Mouse (Mus musculus) MEL (cell line): ENCODE measurements around the gene Tnip3.

Experiments used
- BHLHE40 ChIP-seq: IDR thresholded peaks from 2 replicates; pipeline ENCODE4 v1.6.1; 2012; ENCODE audit warnings: low read depth, mild to moderate bottlenecking, inconsistent platforms, low read length, improper control_type of control experiment, borderline replicate concordance
- CTCF ChIP-seq, 3 experiments: IDR thresholded peaks in 2 of 3; conservative IDR thresholded peaks in 1 of 3; 2 replicates each; pipeline ENCODE4 v1.5.1; 2011 to 2012; ENCODE audit warnings: low read length in 3 of 3, low read depth in 2 of 3, mild to moderate bottlenecking in 2 of 3, improper control_type of control experiment in 1 of 3, inconsistent platforms in 1 of 3, mixed read lengths in 1 of 3, moderate library complexity in 1 of 3; ENCODE audit not compliant: control insufficient read depth in 1 of 3, insufficient read depth in 1 of 3, poor library complexity in 1 of 3, severe bottlenecking in 1 of 3
- GATA1 ChIP-seq: IDR thresholded peaks from 2 replicates; pipeline ENCODE4 v1.6.1; 2011; ENCODE audit warnings: low read depth, low read length, improper control_type of control experiment
- HCFC1 ChIP-seq: IDR thresholded peaks from 2 replicates; pipeline ENCODE4 v1.6.1; 2012; ENCODE audit warnings: low read depth, mild to moderate bottlenecking, inconsistent platforms, low read length, improper control_type of control experiment, moderate library complexity
- MAFK ChIP-seq: IDR thresholded peaks from 2 replicates; pipeline ENCODE4 v1.6.1; 2011; ENCODE audit warnings: low read depth, mild to moderate bottlenecking, low read length, improper control_type of control experiment, borderline replicate concordance
- NELFE ChIP-seq: IDR thresholded peaks from 2 replicates; pipeline ENCODE4 v1.6.1; 2011; ENCODE audit warnings: low read depth, low read length, improper control_type of control experiment
- POLR2A ChIP-seq, 2 experiments: IDR thresholded peaks; 2 replicates each; pipeline ENCODE4 v1.6.1; 2011 to 2012; ENCODE audit warnings: low read length in 2 of 2, mild to moderate bottlenecking in 2 of 2, control low read depth in 1 of 2, improper control_type of control experiment in 1 of 2, low read depth in 1 of 2, moderate library complexity in 1 of 2; ENCODE audit not compliant: control insufficient read depth in 1 of 2, insufficient read depth in 1 of 2, poor library complexity in 1 of 2
- POLR2AphosphoS5 ChIP-seq: IDR thresholded peaks from 2 replicates; pipeline ENCODE4 v1.6.1; 2012; ENCODE audit warnings: low read depth, borderline replicate concordance, mild to moderate bottlenecking, inconsistent platforms, low read length, moderate library complexity, mixed read lengths
- RCOR1 ChIP-seq: IDR thresholded peaks from 2 replicates; pipeline ENCODE4 v1.6.1; 2012; ENCODE audit warnings: low read depth, mild to moderate bottlenecking, inconsistent platforms, low read length, improper control_type of control experiment
- TAL1 ChIP-seq: IDR thresholded peaks from 2 replicates; pipeline ENCODE4 v1.6.1; 2012; ENCODE audit warnings: mild to moderate bottlenecking, inconsistent platforms, low read length, moderate library complexity, mixed read lengths
- USF1 ChIP-seq: IDR thresholded peaks from 2 replicates; pipeline ENCODE4 v1.6.1; 2014; ENCODE audit warnings: low read depth, mild to moderate bottlenecking, inconsistent platforms, low read length, improper control_type of control experiment, moderate library complexity

- no peak for TF ChIP-seq CTCF (IDR thresholded peaks at IDR 0.05 in 2 of 3, conservative IDR thresholded peaks at IDR 0.05 in 1 of 3; ENCODE audit: control insufficient read depth in 1 of 3, insufficient read depth in 1 of 3, low read depth in 2 of 3, low read length in 3 of 3, poor library complexity in 1 of 3, severe bottlenecking in 1 of 3)
- no peak for TF ChIP-seq GATA1
- no peak for TF ChIP-seq USF1
- no peak for TF ChIP-seq TAL1
- TF ChIP-seq BHLHE40 = no peak
- no peak for TF ChIP-seq NELFE
- no peak for TF ChIP-seq HCFC1
- TF ChIP-seq POLR2A (IDR thresholded peaks at IDR 0.05; ENCODE audit: control insufficient read depth in 1 of 2, insufficient read depth in 1 of 2, low read depth in 1 of 2, low read length in 2 of 2, poor library complexity in 1 of 2) = no peak
- no peak for TF ChIP-seq RCOR1
- TF ChIP-seq POLR2AphosphoS5 = no peak
- no peak for TF ChIP-seq MAFK
Measured at GRCm38 (mm10) chr6:65538022-65538652, 13.0 kb downstream of the Tnip3 start.
